Mouse (Mus musculus) hindbrain, embryonic 12.5 days (tissue): ENCODE measurements at regions not wholly inside any gene's neighbourhood (a gene's known extent, or its start where the extent isn't known, plus 50 kb on each side); places are given as distances from the start of the nearest gene placed in this dataset.
A peak's percentile ranks its signal among the peaks of the same experiment; 100 is the strongest.

ENCODE experiments used
- ATAC-seq: fragments of 200-750 bp; cut with Nextera tagmentation; 2 replicates; pipeline ENCODE4 v1.8.0; 2017; ENCODE audit warnings: moderate TSS enrichment; ENCODE audit not compliant: low FRiP score
- H3K27ac ChIP-seq: fragments of 300-500 bp; sonication (generic); 2 replicates; pipeline ENCODE4 v1.5.1; 2016; ENCODE audit warnings: mild to moderate bottlenecking
- H3K27me3 ChIP-seq: fragments of 300-500 bp; sonication (generic); 2 replicates; pipeline ENCODE4 v1.6.1; 2016; ENCODE audit warnings: mild to moderate bottlenecking
- H3K36me3 ChIP-seq: fragments of 300-500 bp; sonication (generic); 2 replicates; pipeline ENCODE4 v1.6.1; 2016; ENCODE audit warnings: mild to moderate bottlenecking
- H3K4me1 ChIP-seq: fragments of 300-500 bp; sonication (generic); 2 replicates; pipeline ENCODE4 v1.6.1; 2016
- H3K4me2 ChIP-seq: fragments of 300-500 bp; sonication (generic); replicated peaks from 2 replicates; pipeline ENCODE4 v1.6.1; 2016; ENCODE audit warnings: mild to moderate bottlenecking
- H3K4me3 ChIP-seq: fragments of 300-500 bp; sonication (generic); 2 replicates; pipeline ENCODE4 v1.5.1; 2016; ENCODE audit warnings: mild to moderate bottlenecking
- H3K9ac ChIP-seq: fragments of 300-500 bp; sonication (generic); 2 replicates; pipeline ENCODE4 v1.6.1; 2016; ENCODE audit warnings: mild to moderate bottlenecking, moderate library complexity
- H3K9me3 ChIP-seq: fragments of 300-500 bp; sonication (generic); replicated peaks from 2 replicates; pipeline ENCODE4 v1.6.1; 2016; ENCODE audit warnings: mild to moderate bottlenecking
- WGBS: fragments of 180-500 bp; shearing (Covaris S2); methylation state at CpG from one replicate; pipeline ENCODE4 v1.1.7; 2016; 5-methylcytosine and 5-hydroxymethylcytosine counted together

DNA sequence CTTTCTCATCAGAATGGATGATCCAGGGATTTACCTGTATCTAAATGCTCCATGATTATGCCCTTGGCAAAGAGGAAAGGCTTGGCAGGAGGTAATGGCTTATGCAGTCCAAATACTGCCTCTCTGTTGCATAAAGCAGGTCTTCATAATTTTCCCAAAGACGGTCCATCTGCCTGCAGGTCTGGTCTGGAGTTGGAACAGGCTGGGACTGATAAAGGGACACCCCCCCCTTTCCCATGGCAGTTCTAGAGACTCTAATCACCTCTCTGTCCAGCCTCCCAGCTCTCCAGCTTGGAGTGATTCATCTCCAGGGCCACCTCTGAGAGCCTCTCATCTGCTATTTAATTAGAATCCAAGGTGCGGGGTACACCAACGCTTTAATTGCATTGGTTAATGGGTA, 65.9 kb upstream of the Glce start:
- no peak overlapping the region for H3K4me2 ChIP-seq
- no peak overlapping the region for H3K9ac ChIP-seq
- WGBS = 68% methylated on average over 3 of the region's 3 CpGs
- no peak overlapping the region for H3K4me3 ChIP-seq
- H3K27ac ChIP-seq = no peak overlapping the region; the same call in 1 of the 2 replicates
- no peaks in the 10 kb centered on the region for H3K36me3 ChIP-seq
- ATAC-seq = no peak
- no peaks in the 10 kb centered on the region for H3K9me3 ChIP-seq
- H3K27me3 ChIP-seq = no peaks in the 10 kb centered on the region; the same call in 1 of the 2 replicates
- H3K4me1 ChIP-seq = peaks cover 33% of the 10 kb centered on the region

DNA sequence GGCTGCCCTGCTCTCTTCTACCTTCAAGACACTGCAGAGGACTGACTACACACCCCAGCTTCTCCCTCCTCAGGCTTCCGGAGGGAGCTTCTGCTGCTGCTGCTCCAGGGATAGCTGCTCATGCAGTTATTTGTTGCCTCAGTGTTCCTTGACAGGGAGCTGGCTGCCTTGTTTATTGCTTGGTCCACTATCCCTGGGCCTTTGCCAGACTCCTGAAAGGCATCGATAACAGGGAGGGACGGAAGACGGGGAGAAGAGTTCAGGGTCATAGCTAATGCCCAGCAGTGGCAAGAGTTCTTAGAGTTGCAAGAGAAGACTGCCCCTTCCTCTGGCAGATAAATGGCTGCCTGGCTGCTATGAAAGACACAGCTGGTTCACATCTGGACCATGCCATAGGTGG, 64.4 kb upstream of the Glce start:
- no peak for ATAC-seq
- no peak overlapping the region for H3K4me2 ChIP-seq
- 66% methylated on average over 4 of the region's 4 CpGs for WGBS
- H3K9me3 ChIP-seq = no peaks in the 10 kb centered on the region
- H3K27ac ChIP-seq = no peak overlapping the region
- H3K27me3 ChIP-seq = no peaks in the 10 kb centered on the region; the same call in 1 of the 2 replicates
- H3K36me3 ChIP-seq = no peaks in the 10 kb centered on the region
- H3K9ac ChIP-seq = 0 out of 2 replicates have a peak overlapping the region, but pooled peaks have one; percentile 8
- H3K4me1 ChIP-seq = peaks cover 28% of the 10 kb centered on the region
- no peak overlapping the region for H3K4me3 ChIP-seq

DNA sequence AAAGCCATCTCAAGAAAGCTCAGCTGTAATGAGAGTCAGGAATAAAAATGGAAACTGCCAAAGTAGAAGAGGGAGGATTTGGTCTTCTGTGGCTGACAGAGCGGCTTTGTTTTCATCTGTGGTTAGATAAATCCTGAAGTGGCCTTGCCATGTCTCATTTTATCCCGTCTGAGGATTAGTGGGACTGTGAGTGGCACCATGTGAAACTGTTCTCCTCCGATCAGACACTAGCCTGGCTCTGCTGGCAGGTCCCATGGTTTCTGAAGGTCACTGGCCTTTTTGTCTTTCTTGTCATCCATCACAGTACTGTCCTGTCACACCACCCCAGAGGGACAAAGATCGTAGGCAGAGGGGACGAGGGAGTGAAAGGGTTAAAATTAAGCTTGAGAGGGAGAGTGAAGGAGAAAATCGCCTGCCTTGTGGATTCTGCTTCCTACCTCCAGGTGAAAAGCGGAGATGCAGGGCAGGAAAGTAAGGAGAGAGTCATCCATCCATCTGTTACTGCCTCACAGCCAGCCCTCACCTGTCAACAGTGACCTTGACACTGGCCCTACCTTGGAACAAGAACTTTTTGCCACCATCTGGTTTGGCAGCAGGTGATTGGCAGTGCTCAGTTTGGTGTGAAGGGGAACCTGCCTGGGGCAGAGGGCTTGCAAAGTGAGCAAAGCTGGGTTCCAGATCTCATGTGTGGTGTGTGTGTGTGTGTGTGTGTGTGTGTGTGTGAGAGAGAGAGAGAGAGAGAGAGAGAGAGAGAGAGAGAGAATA, 63.2 kb upstream of the Glce start:
- Histone ChIP-seq H3K9me3 (no peaks in the 10 kb centered on the region), H3K27me3 (no peaks in the 10 kb centered on the region; the same call in 1 of the 2 replicates), H3K27ac (no peak overlapping the region), H3K9ac (no peak overlapping the region), H3K4me3 (no peak overlapping the region), H3K4me2 (no peak overlapping the region), H3K4me1 (peaks cover 36% of the 10 kb centered on the region), H3K36me3 (no peaks in the 10 kb centered on the region)
- ATAC-seq = no peak
- WGBS = 36% methylated on average over 7 of the region's 7 CpGs

DNA sequence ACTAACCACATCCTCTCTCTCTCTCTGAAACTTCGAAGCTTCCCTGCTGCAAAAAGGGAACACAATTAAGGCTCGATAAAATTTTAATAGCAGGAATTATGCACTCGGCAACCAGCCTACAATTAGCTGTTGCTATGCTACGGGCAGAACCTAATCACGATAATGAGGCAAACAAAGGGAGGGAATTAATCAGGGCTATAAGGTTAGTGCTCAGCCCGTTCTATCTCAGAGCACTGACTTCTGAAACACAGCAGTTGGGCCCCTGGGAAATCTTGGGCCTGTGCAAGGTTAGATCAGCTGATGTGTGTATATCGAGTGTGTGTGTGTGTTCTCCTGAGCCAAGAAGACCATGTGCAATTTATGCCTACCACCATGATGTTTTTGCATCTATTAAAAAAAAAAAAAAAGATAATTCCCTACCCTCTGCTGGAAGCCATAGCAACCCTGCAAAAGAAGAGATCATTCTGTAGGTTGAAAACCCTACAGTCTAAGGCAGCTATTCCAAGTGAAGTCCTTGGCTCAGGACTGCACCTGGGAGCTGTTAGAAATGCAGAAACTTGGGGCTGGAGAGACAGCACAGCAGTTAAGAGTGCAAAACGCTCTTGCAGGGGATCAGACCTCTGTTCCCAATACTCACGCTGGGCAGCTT, 58.9 kb upstream of the Glce start:
- Histone ChIP-seq H3K4me1 (peaks cover 22% of the 10 kb centered on the region), H3K9me3 (no peaks in the 10 kb centered on the region), H3K4me2 (peak overlapping the region; percentile 31; the same call in 1 of the 2 replicates), H3K4me3 (no peak overlapping the region), H3K27ac (peak overlapping the region; percentile 82), H3K27me3 (no peaks in the 10 kb centered on the region), H3K9ac (no peak overlapping the region), H3K36me3 (no peaks in the 10 kb centered on the region)
- 31% methylated on average over 9 of the region's 9 CpGs for WGBS
- peak; percentile 87 for ATAC-seq

DNA sequence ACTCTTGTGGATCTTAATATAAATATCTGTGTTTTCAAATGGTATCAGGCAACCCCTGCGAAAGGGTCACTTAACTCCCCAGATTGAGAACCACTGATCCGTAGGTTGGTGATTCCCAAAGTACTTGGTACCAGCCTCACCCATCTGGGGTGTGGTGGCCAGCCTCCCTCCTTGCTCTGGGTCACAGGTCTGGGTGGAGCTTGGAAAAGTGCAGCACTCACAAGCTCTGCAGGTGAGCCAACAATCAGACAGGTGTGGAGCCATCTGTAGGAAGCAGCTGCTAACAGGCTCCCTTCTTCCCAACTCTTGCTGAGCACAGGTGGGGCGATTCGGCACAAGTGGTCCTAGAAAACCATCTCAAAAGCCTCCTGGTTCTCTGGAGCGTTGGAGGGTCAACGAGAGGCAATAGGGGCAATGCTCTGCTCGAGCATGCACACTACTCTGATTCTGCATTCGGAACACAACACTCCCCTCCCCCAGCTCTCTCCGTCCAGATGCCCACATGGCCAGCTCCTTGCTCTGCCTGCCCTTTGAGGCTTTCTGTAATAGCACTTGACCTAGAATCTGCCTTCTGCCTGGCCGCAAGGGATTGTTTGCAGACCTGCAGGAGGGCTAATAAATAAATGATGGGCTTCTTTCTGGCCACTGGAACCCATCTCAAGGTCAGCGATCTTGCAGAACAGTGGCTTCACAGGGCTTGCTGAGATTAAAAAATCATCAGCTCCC, 58.2 kb upstream of the Glce start:
- no peaks in the 10 kb centered on the region for H3K9me3 ChIP-seq
- H3K4me1 ChIP-seq = peaks cover 22% of the 10 kb centered on the region
- H3K36me3 ChIP-seq = no peaks in the 10 kb centered on the region
- peak overlapping the region; percentile 82 for H3K27ac ChIP-seq
- peak; percentile 60; the same call in 1 of the 2 replicates for ATAC-seq
- H3K4me2 ChIP-seq = peak overlapping the region; percentile 31; the same call in 1 of the 2 replicates
- no peak overlapping the region for H3K9ac ChIP-seq
- no peak overlapping the region for H3K4me3 ChIP-seq
- WGBS = 46% methylated on average over 11 of the region's 11 CpGs
- H3K27me3 ChIP-seq = no peaks in the 10 kb centered on the region

DNA sequence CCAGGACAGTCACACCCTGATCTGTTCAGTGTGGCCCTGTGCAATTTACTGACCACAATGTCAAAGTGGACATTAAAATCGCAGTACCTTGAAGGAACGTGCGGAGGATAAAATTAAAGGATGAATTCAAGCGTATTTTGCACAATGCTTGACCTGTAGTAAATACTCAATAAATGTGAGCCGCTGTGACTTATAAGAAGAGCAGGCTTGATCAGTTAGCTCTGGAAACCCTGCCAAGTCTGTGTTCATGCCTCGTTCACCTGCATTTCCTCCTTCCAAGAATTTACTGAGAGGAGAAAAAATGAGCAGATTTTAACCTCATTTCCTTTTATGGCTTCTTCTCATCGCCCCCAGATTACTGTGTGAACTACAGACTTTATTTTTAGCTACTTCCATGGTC, 52.2 kb upstream of the Glce start:
- H3K4me2 ChIP-seq = no peak overlapping the region
- 93% methylated on average over 7 of the region's 7 CpGs for WGBS
- no peak for ATAC-seq

More for the DNA sequence above, 52.2 kb upstream of the Glce start:
- Histone ChIP-seq H3K4me1 (no peaks in the 10 kb centered on the region), H3K27ac (no peak overlapping the region), H3K36me3 (no peaks in the 10 kb centered on the region), H3K9me3 (no peaks in the 10 kb centered on the region), H3K4me3 (no peak overlapping the region), H3K9ac (no peak overlapping the region), H3K27me3 (no peaks in the 10 kb centered on the region)
